ENCODE assay signal across 16 mouse cellular contexts in the genomic region with DNA sequence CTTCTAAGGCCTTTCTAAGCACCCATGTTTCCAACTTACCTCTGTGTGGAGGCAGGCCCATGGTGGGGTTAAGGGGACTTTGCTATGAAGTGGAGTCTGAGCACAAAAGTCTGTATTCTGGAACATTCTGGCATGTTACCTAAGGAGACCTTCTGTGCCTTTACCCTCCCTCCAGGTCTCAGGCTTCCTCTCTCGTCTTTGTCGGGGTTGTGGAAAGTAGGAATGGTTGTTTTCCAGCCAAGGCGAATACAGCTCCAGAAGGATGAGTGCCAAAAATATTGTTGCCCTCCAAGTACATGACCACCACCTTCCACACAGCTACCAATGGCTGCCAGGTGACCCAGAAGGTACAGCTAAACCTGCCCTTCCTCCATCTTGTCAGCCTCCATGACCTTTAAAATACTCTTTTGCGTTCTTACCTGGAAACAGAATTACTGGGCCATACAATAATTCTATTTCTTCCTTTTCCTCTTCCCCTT.
"Had no signal": no experiment of that assay in that cellular context is flagged by ENCODE, and none has a peak within 500 bp of the region (broad histone marks: within the 10 kb centered on the region; RNA-seq: fewer than 3 reads in every experiment).

No protein-coding gene starts in this region.

- H3K4me2 ChIP-seq: liver, embryonic 11.5 days; lung, embryonic 15.5 days; midbrain, embryonic 11.5 days; midbrain, embryonic 15.5 days; neural tube, embryonic 13.5 days had no signal

- H3K9ac ChIP-seq: lung, embryonic 15.5 days; midbrain, embryonic 15.5 days; neural tube, embryonic 13.5 days had no signal

- H3K36me3 ChIP-seq: limb, embryonic 10.5 days; lung, embryonic 15.5 days; midbrain, embryonic 15.5 days; neural tube, embryonic 13.5 days had no signal

- H3K27me3 ChIP-seq: lung, embryonic 15.5 days; midbrain, embryonic 15.5 days had no signal

- H3K27ac ChIP-seq: layer of hippocampus, adult 2 months; limb, embryonic 10.5 days; lung, embryonic 15.5 days; macrophage; midbrain, embryonic 15.5 days; neural tube, embryonic 13.5 days had no signal

- H3K4me3 ChIP-seq: layer of hippocampus, adult 2 months; limb, embryonic 10.5 days; lung, embryonic 15.5 days; megakaryocyte, embryonic 14.5 days; midbrain, embryonic 15.5 days; neural tube, embryonic 13.5 days had no signal

- DNase-seq: kidney, adult 11 months; kidney, adult 9 months; kidney, postnatal 10 days; kidney, postnatal 4 days; lung, postnatal 14 days; retina, postnatal 1 day; right cerebral cortex, postnatal 4 days had no signal

- H3K9me3 ChIP-seq: limb, embryonic 10.5 days; lung, embryonic 15.5 days; megakaryocyte, embryonic 14.5 days; midbrain, embryonic 15.5 days; neural tube, embryonic 13.5 days had no signal

- ATAC-seq: midbrain, embryonic 15.5 days had no signal
